Mouse (Mus musculus) kidney, postnatal 0 days (tissue): ENCODE results near the gene Mms19. TPM values are rescaled to one million over a fixed set of nuclear protein-coding genes. Genes with fewer than 3 reads are reported as not detected.

Experiments
- ATAC-seq: fragments of 200-750 bp; cut with Nextera tagmentation; replicated peaks from 2 replicates; pipeline ENCODE4 v1.8.0; 2017; ENCODE audit warnings: low read depth, moderate number of reproducible peaks, moderate TSS enrichment, moderate library complexity; ENCODE audit not compliant: low FRiP score
- DNase-seq: peaks from one replicate; pipeline ENCODE4 v3.0.0-alpha.2; 2016; ENCODE audit warnings: low spot score
- H3K27ac ChIP-seq: fragments of 300-500 bp; sonication (generic); 2 replicates; pipeline ENCODE4 v1.5.1; 2014; ENCODE audit warnings: mild to moderate bottlenecking
- H3K27me3 ChIP-seq: fragments of 300-500 bp; sonication (generic); 2 replicates; pipeline ENCODE4 v1.6.1; 2014; ENCODE audit warnings: low read length, mixed read lengths; ENCODE audit not compliant: insufficient read depth
- H3K36me3 ChIP-seq: fragments of 300-500 bp; sonication (generic); 2 replicates; pipeline ENCODE4 v1.6.1; 2014; ENCODE audit warnings: low read length, mixed read lengths; ENCODE audit not compliant: insufficient read depth
- H3K4me1 ChIP-seq: fragments of 300-500 bp; sonication (generic); replicated peaks from 2 replicates; pipeline ENCODE4 v1.6.1; 2014; ENCODE audit warnings: antibody characterized with exemption, low read length, mixed read lengths; ENCODE audit not compliant: insufficient read depth
- H3K4me2 ChIP-seq: fragments of 300-500 bp; sonication (generic); 2 replicates; pipeline ENCODE4 v1.6.1; 2014; ENCODE audit warnings: mild to moderate bottlenecking, low read length, moderate library complexity, mixed read lengths
- H3K4me3 ChIP-seq: fragments of 300-500 bp; sonication (generic); replicated peaks from 2 replicates; pipeline ENCODE4 v1.5.1; 2014; ENCODE audit warnings: low read depth, low read length
- H3K9ac ChIP-seq: fragments of 300-500 bp; sonication (generic); 2 replicates; pipeline ENCODE4 v1.6.1; 2014; ENCODE audit warnings: low read depth, low read length
- H3K9me3 ChIP-seq: fragments of 300-500 bp; sonication (generic); replicated peaks from 2 replicates; pipeline ENCODE4 v1.6.1; 2016; ENCODE audit warnings: low read length, inconsistent platforms, mixed read lengths
- CTCF ChIP-seq: IDR thresholded peaks from 2 replicates; pipeline ENCODE4 v1.5.1; 2016; ENCODE audit warnings: antibody characterized with exemption, low read depth, mild to moderate bottlenecking, moderate library complexity
- WGBS: fragments of 180-500 bp; shearing (Covaris S2); extraction: QIAGEN DNeasy Blood & Tissue Kit; methylation state at CpG from one replicate; pipeline ENCODE4 v1.1.7; 2014; 5-methylcytosine and 5-hydroxymethylcytosine counted together
- polyA plus RNA-seq: library from polyadenylated mRNA; unstranded; fragments of >200 nt; fragmentation: Nextera tagmentation; extraction: Ambion mirVana; gene quantifications from 2 replicates; pipeline ENCODE4 v1.2.1, GENCODE M21; 2015

The Mms19 gene
- polyA plus RNA-seq, 1 experiment from 2014 or later: 23.3 TPM

DNA sequence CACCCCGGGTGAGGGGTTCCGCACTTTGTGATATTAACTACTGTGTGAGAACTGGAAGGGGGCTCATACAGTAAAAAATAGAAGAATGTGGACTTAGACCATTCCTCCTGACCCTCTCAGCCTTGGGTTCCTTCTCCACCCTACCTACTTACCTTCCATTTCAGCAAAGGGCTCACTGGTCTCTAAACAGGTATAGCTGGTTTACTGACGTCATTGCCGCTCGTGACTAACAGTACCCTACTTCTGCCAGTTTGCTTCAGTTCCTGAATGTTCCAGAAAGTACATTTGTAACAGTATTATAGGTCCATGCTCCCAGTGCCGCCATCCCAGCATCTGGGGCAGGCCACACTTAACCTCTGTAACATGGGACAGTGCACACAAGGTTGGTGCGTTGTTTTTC is 13.1 kb upstream of the Mms19 start:
- no peaks in the 10 kb centered on the region for H3K36me3 ChIP-seq
- DNase-seq (no peak), ATAC-seq (peak; percentile 57; the same call in 1 of the 2 replicates)
- H3K9ac ChIP-seq: no peak overlapping the region
- no peaks in the 10 kb centered on the region for H3K9me3 ChIP-seq
- H3K27ac ChIP-seq: peak overlapping the region; percentile 86
- TF ChIP-seq CTCF: no peak
- H3K27me3 ChIP-seq: no peaks in the 10 kb centered on the region
- H3K4me3 ChIP-seq: no peak overlapping the region
- 71% methylated on average over 7 of the region's 7 CpGs for WGBS
- H3K4me2 ChIP-seq: peak overlapping the region; percentile 25; the same call in 1 of the 2 replicates
- peaks cover 32% of the 10 kb centered on the region for H3K4me1 ChIP-seq

DNA sequence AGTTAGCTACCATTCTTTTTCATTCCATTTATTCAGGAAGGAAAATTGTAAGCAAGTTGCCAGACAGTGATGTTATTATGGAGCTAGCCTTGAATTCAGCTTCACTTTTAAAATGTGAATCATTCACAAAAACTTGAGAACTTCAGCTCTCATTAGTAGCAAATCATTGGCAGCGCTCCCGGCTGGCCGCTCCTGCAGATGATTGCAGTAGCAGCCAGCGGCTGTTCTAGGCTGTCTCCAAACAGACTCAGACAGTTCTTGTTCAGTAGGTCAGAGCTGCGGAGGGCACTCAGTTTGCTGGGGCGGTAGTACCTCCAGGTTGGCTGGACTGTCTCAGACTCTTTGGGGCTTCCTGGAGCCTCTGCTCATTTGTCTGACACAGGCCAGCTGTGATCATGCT is 12.5 kb upstream of the Mms19 start:
- peaks cover 32% of the 10 kb centered on the region for H3K4me1 ChIP-seq

DNA sequence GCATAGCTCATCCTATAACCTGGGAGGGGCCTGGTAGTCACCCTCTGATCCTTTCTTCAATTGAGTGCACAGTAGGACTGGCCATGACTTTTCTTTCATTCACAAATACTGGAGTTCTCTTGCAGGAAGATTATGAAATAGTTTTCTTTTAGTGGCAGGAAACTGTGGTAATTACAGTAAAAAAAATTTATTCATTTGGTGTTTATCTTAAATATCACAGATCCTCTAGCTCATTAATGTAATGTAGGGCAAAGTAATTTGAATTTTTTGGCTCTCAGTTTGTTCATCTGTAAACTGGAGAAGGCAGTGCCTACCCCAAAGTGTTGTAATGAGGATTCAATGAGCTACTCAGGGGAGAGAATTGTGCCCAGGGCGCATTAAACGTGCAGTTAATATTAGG is 12.0 kb upstream of the Mms19 start:
- 69% methylated on average over 2 of the region's 2 CpGs for WGBS
- Histone ChIP-seq H3K4me3 (no peak overlapping the region), H3K9ac (no peak overlapping the region), H3K4me2 (peak overlapping the region; percentile 6; the same call in 1 of the 2 replicates), H3K9me3 (no peaks in the 10 kb centered on the region), H3K36me3 (no peaks in the 10 kb centered on the region), H3K27me3 (no peaks in the 10 kb centered on the region), H3K27ac (peak overlapping the region; percentile 87), H3K4me1 (peaks cover 32% of the 10 kb centered on the region)
- TF ChIP-seq CTCF: no peak
- DNase-seq (no peak), ATAC-seq (no peak)

More for the DNA sequence above, 12.5 kb upstream of the Mms19 start:
- ATAC-seq (peak; percentile 63), DNase-seq (peak; percentile 73)
- WGBS: 23% methylated on average over 6 of the region's 6 CpGs
- Histone ChIP-seq H3K27me3 (no peaks in the 10 kb centered on the region), H3K36me3 (no peaks in the 10 kb centered on the region), H3K9ac (no peak overlapping the region), H3K27ac (peak overlapping the region; percentile 86), H3K4me2 (peak overlapping the region; percentile 25), H3K4me3 (no peak overlapping the region), H3K9me3 (no peaks in the 10 kb centered on the region)
- no peak for TF ChIP-seq CTCF

DNA sequence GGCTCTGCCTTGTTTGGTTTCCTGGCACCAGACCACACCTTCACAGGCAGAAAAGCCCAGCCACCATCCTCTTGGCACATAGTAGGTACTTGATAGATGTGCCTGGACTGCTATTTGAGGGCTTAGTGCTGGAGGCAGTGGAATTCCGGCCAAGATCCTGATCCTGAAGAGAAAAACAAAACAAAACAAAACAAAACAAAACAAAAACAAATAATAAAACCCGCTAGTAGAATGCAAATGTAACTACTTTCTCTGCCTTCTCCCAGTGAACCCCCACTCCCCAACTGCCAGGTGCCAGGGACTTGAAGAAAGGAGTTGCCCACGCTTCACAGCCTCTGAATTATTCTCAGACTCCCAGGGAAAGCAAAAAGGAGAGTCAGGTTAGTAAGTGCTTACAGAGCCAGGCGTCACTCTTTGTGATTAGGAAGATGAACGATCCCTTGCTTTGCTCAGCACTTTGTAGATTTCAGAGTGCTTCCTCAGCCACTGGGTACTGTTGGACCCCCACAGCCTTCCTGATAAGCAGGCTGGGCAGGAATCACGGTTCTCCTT is 11.0 kb upstream of the Mms19 start:
- no peaks in the 10 kb centered on the region for H3K27me3 ChIP-seq
- ATAC-seq: 0 out of 2 replicates have a peak, but pooled peaks have one; percentile 18
- H3K9me3 ChIP-seq: no peaks in the 10 kb centered on the region
- 22% methylated on average over 6 of the region's 6 CpGs for WGBS
- DNase-seq: peak; percentile 77
- no peak for TF ChIP-seq CTCF
- H3K27ac ChIP-seq: peak overlapping the region; percentile 87
- H3K4me2 ChIP-seq: peak overlapping the region; percentile 23; the same call in 1 of the 2 replicates
- no peaks in the 10 kb centered on the region for H3K36me3 ChIP-seq
- no peak overlapping the region for H3K4me3 ChIP-seq
- H3K4me1 ChIP-seq: peaks cover 31% of the 10 kb centered on the region
- H3K9ac ChIP-seq: no peak overlapping the region

DNA sequence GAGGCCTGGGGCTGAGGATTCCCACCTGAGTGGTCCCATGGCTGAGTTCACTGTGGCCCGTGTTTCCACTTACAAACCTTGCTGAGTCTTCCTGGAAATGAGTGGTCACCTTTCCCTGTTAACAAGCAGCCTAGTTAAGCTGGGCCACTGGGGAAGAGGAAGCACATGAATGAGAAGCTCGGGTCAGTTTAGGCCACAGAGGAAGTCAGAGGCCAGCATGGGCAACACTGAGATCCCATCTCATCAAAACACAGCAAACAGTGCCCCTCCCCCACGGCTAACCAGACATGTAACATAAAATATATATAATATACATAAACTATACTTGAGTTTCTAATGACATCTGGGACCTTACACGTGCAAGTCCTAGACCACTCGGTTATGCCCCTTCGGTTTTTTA is 8.9 kb upstream of the Mms19 start:
- no peak overlapping the region for H3K4me2 ChIP-seq
- TF ChIP-seq CTCF: no peak
- H3K36me3 ChIP-seq: no peaks in the 10 kb centered on the region
- H3K27ac ChIP-seq: no peak overlapping the region
- no peak overlapping the region for H3K4me3 ChIP-seq
- WGBS: 70% methylated on average over 6 of the region's 6 CpGs
- DNase-seq (no peak), ATAC-seq (no peak)
- no peaks in the 10 kb centered on the region for H3K27me3 ChIP-seq
- H3K9me3 ChIP-seq: no peaks in the 10 kb centered on the region
- H3K4me1 ChIP-seq: peaks cover 26% of the 10 kb centered on the region
- H3K9ac ChIP-seq: no peak overlapping the region

DNA sequence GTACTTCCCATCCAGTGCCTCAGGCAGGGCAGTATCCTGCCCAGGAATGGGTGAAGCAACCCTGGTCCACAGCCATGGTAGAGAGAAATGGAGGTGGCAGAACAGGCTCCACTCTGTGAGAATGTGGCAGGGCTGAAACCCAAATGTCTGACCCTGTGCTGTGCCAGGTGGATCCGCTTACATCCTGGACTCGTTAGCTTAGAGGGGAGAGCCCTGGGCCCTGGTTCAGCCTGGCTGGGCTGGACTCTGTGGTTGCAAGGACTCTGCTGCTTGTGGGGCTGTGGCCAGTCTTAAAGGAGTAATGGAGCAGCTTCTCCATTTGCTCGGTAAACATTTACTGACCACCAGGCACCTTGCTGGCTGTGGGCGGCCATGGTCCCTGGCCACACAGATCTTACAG is 6.2 kb upstream of the Mms19 start:
- no peaks in the 10 kb centered on the region for H3K27me3 ChIP-seq
- H3K9ac ChIP-seq: no peak overlapping the region
- H3K4me1 ChIP-seq: peaks cover 10% of the 10 kb centered on the region; the same call in 1 of the 2 replicates
- no peak overlapping the region for H3K4me3 ChIP-seq
- peak overlapping the region; percentile 54; the same call in 1 of the 2 replicates for H3K27ac ChIP-seq
- ATAC-seq (peak; percentile 37), DNase-seq (peak; percentile 60)
- no peaks in the 10 kb centered on the region for H3K36me3 ChIP-seq
- no peaks in the 10 kb centered on the region for H3K9me3 ChIP-seq
- WGBS: 48% methylated on average over 4 of the region's 4 CpGs
- no peak overlapping the region for H3K4me2 ChIP-seq
- no peak for TF ChIP-seq CTCF
